Mouse (Mus musculus): ENCODE measurements around the gene Apol11a. TPM values are rescaled to one million over a fixed set of nuclear protein-coding genes. Genes with fewer than 3 reads are reported as not detected.
"Not testable (repeated sequence)": the region's sequence is repeated elsewhere in the genome, so short reads cannot be mapped to it uniquely, and the experiment has no call there.

Gene Apol11a
- polyA plus RNA-seq (2012; rRNA removed) = 0.05 and 0.15 TPM in 2 replicates
- polyA plus RNA-seq (2014; fragmentation: Nextera tagmentation; extraction: Ambion mirVana) = 0.08 and 0.19 TPM in 2 replicates

- not testable (repeated sequence) for H3K27me3 ChIP-seq (ENCODE audit: control insufficient read depth, insufficient read depth, low read length); H3K9ac ChIP-seq (replicated peaks); ATAC-seq (ENCODE audit: insufficient read depth); H3K4me1 ChIP-seq (replicated peaks; ENCODE audit: control insufficient read depth in 2 of 2, insufficient read depth in 2 of 2, low read length in 1 of 2); DNase-seq (ENCODE audit: low read depth in 3 of 3, low spot score in 3 of 3); H3K36me3 ChIP-seq (replicated peaks; ENCODE audit: control insufficient read depth, insufficient read depth, low read depth); H3K9me3 ChIP-seq (ENCODE audit: control insufficient read depth, low read length); H3K4me2 ChIP-seq (ENCODE audit: low read depth); H3K27ac ChIP-seq; H3K4me3 ChIP-seq (ENCODE audit: insufficient read depth in 1 of 2, low read depth in 2 of 2, low read length in 2 of 2)
These were observed at the start of gene Apol11a for GRCm38 (mm10) chr15:77507966-77508365. Apol11a (plus strand) TSS chr15:77508271.

DNA sequence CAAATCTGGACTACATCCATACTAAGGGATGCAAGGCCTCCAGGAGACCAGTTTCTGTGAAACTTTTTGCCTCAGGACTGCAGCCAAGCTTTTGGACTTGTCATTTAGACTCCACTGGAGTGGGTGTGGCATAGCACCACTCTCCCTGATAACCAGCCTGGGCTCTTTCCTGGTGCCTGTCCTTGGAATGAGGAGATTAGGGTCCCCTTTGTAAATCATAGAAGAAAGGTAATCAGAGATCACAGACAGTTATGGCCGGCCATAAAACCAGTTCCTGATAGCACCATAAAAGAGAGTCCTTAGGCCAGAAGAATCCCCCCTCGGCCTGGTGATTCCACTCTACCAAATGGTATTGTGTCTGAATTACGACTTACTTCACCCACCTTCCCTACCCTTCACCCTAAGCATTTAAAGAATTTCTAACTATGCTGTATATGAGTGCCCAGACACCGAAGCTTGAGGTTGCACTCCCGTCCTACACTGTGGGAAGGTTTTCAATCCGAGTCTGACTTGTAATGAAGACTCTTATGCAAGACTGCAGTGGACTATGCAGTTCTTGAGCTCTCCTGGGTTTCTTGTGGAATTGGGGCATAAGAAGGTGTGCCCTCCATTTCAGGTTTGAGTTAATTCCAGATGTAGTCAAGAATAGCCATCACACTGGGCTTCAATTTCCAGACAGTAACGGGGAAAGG is 33.2 kb upstream of the Apol11a start:
- H3K9ac ChIP-seq (replicated peaks); ATAC-seq (ENCODE audit: insufficient read depth); H3K4me3 ChIP-seq (ENCODE audit: insufficient read depth in 1 of 2, low read depth in 2 of 2, low read length in 2 of 2); DNase-seq (ENCODE audit: low read depth in 3 of 3, low spot score in 3 of 3); H3K9me3 ChIP-seq (ENCODE audit: control insufficient read depth, low read length); H3K4me1 ChIP-seq (replicated peaks; ENCODE audit: control insufficient read depth in 2 of 2, insufficient read depth in 2 of 2, low read length in 1 of 2); H3K27me3 ChIP-seq (ENCODE audit: control insufficient read depth, insufficient read depth, low read length); H3K27ac ChIP-seq; H3K36me3 ChIP-seq (replicated peaks; ENCODE audit: control insufficient read depth, insufficient read depth, low read depth); H3K4me2 ChIP-seq (ENCODE audit: low read depth): not testable (repeated sequence)
- 44% methylated on average over 7 of the region's 7 CpGs for WGBS (ENCODE audit: insufficient replicate concordance)

DNA sequence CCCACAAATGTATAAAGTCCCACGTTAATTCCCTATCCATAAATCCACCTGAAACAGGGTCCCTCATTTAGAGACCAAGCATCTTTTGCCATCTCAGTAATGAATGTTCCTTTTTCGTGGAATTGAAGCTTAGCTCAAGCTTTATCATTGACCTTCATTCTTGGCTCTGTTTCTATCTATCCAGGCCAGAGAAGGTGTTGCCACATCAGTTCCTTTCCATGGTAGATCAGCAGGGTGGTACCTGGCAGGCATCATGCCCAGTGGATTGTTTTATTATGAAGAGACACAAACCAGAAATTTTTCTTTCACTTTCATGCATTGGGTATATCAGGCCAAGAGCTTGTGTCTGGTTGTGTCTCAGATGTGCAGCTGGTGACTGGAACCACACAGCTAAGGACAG is 31.4 kb upstream of the Apol11a start, which contains the start of gene Apol10a:
Gene Apol10a (plus strand): TSS at position 355 of the 400 bp plus-strand sequence.
- not testable (repeated sequence) for H3K9ac ChIP-seq (replicated peaks); H3K9me3 ChIP-seq (ENCODE audit: control insufficient read depth, low read length); H3K36me3 ChIP-seq (replicated peaks; ENCODE audit: control insufficient read depth, insufficient read depth, low read depth); H3K4me1 ChIP-seq (replicated peaks; ENCODE audit: control insufficient read depth in 2 of 2, insufficient read depth in 2 of 2, low read length in 1 of 2); H3K27ac ChIP-seq; H3K4me3 ChIP-seq (ENCODE audit: insufficient read depth in 1 of 2, low read depth in 2 of 2, low read length in 2 of 2); H3K27me3 ChIP-seq (ENCODE audit: control insufficient read depth, insufficient read depth, low read length); DNase-seq (ENCODE audit: low read depth in 3 of 3, low spot score in 3 of 3); ATAC-seq (ENCODE audit: insufficient read depth); H3K4me2 ChIP-seq (ENCODE audit: low read depth)
- WGBS (ENCODE audit: insufficient replicate concordance) = 51% methylated on average over 2 of the region's 2 CpGs

GRCm38 (mm10) chr15:77482140-77482794 is 25.8 kb upstream of the Apol11a start:
- Histone ChIP-seq H3K27ac (no peak overlapping the region), H3K9ac (replicated peaks) (no peak overlapping the region), H3K4me2 (ENCODE audit: low read depth) (no peak overlapping the region), H3K36me3 (replicated peaks; ENCODE audit: control insufficient read depth, insufficient read depth, low read depth) (no peaks in the 10 kb centered on the region), H3K4me1 (replicated peaks; ENCODE audit: control insufficient read depth in 2 of 2, insufficient read depth in 2 of 2, low read length in 1 of 2) (no peaks in the 10 kb centered on the region), H3K27me3 (ENCODE audit: control insufficient read depth, insufficient read depth, low read length) (no peaks in the 10 kb centered on the region), H3K4me3 (ENCODE audit: insufficient read depth in 1 of 2, low read depth in 2 of 2, low read length in 2 of 2) (no peak overlapping the region), H3K9me3 (ENCODE audit: control insufficient read depth, low read length) (no peaks in the 10 kb centered on the region)
- WGBS (ENCODE audit: insufficient replicate concordance) = 53% methylated on average over 4 of the region's 4 CpGs
- ATAC-seq (ENCODE audit: insufficient read depth) = no peak
- no peak for TF ChIP-seq EP300 (IDR thresholded peaks at IDR 0.05; ENCODE audit: low read depth)
- no peak for TF ChIP-seq CTCF (IDR thresholded peaks at IDR 0.05; ENCODE audit: low read depth)
- no peak for DNase-seq (ENCODE audit: low read depth in 3 of 3, low spot score in 3 of 3)

DNA sequence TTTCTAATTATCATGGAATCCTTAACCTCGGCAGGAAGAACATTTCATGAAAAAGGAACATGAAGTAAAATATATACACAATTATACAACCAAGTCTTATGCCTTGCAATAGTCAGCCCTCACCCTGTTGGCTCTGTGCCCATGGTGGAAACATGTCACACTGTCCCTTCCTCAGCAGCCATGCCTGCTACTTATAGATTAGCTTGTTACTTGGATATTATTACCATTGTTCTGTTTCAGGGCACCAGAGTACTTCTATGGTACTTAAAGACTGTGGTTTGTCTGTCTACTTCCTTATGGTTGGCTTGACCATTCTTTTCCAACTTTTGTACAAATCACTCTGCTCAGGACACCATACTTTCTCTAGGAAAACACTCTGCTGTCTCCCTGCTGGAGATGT is 14.9 kb upstream of the Apol11a start:
- H3K4me1 ChIP-seq (replicated peaks; ENCODE audit: control insufficient read depth in 2 of 2, insufficient read depth in 2 of 2, low read length in 1 of 2); H3K36me3 ChIP-seq (replicated peaks; ENCODE audit: control insufficient read depth, insufficient read depth, low read depth); H3K9me3 ChIP-seq (ENCODE audit: control insufficient read depth, low read length); DNase-seq (ENCODE audit: low read depth in 3 of 3, low spot score in 3 of 3); ATAC-seq (ENCODE audit: insufficient read depth); H3K4me2 ChIP-seq (ENCODE audit: low read depth); H3K27ac ChIP-seq; H3K9ac ChIP-seq (replicated peaks); H3K27me3 ChIP-seq (ENCODE audit: control insufficient read depth, insufficient read depth, low read length); H3K4me3 ChIP-seq (ENCODE audit: insufficient read depth in 1 of 2, low read depth in 2 of 2, low read length in 2 of 2): not testable (repeated sequence)
- WGBS (ENCODE audit: insufficient replicate concordance) = no CpG with 5 or more reads among the region's 1 CpGs

DNA sequence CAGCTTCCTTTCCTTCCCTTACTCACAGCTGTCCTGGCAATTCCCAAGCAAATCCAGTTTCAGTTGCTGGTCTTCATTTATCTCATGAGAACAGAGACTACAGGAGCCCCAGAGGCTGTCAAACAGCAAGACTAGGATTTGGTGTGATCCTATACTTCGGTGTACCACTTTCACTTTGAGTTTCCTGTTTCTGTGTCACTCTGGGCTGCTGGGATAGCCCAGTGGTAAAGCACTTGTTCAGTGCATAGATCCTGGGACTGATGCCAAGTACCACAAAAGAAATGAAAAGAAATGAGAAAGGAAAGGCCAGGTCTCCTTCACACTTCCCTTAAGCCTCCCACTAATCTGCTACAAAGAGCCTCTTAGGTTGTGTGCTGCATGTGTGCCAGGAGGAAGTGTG is 13.4 kb upstream of the Apol11a start:
- 38% methylated on average over 1 of the region's 1 CpGs for WGBS (ENCODE audit: insufficient replicate concordance)

GRCm38 (mm10) chr15:77520596-77520995 is 12.5 kb downstream of the Apol11a start:
- H3K4me3 ChIP-seq (ENCODE audit: insufficient read depth in 1 of 2, low read depth in 2 of 2, low read length in 2 of 2); H3K27ac ChIP-seq; H3K4me2 ChIP-seq (ENCODE audit: low read depth); H3K27me3 ChIP-seq (ENCODE audit: control insufficient read depth, insufficient read depth, low read length); ATAC-seq (ENCODE audit: insufficient read depth); H3K36me3 ChIP-seq (replicated peaks; ENCODE audit: control insufficient read depth, insufficient read depth, low read depth); DNase-seq (ENCODE audit: low read depth in 3 of 3, low spot score in 3 of 3); H3K4me1 ChIP-seq (replicated peaks; ENCODE audit: control insufficient read depth in 2 of 2, insufficient read depth in 2 of 2, low read length in 1 of 2); H3K9ac ChIP-seq (replicated peaks); H3K9me3 ChIP-seq (ENCODE audit: control insufficient read depth, low read length): not testable (repeated sequence)
- 28% methylated on average over 4 of the region's 4 CpGs for WGBS (ENCODE audit: insufficient replicate concordance)

More for the DNA sequence above, 13.4 kb upstream of the Apol11a start:
- H3K9me3 ChIP-seq (ENCODE audit: control insufficient read depth, low read length); H3K27ac ChIP-seq; DNase-seq (ENCODE audit: low read depth in 3 of 3, low spot score in 3 of 3); H3K4me1 ChIP-seq (replicated peaks; ENCODE audit: control insufficient read depth in 2 of 2, insufficient read depth in 2 of 2, low read length in 1 of 2); ATAC-seq (ENCODE audit: insufficient read depth); H3K4me3 ChIP-seq (ENCODE audit: insufficient read depth in 1 of 2, low read depth in 2 of 2, low read length in 2 of 2); H3K9ac ChIP-seq (replicated peaks); H3K4me2 ChIP-seq (ENCODE audit: low read depth); H3K27me3 ChIP-seq (ENCODE audit: control insufficient read depth, insufficient read depth, low read length); H3K36me3 ChIP-seq (replicated peaks; ENCODE audit: control insufficient read depth, insufficient read depth, low read depth): not testable (repeated sequence)
